Comparison of ENCODE assay signal across 21 mouse cellular contexts in genomic region chr11:95926398-95926797, GRCm38 (mm10). TPM values are rescaled to one million over a fixed set of nuclear protein-coding genes. Genes with fewer than 3 reads are reported as not detected.
DNase-seq lines count a peak whose midpoint lies in the region; ATAC-seq and TF ChIP-seq lines count a peak whose summit lies in the region.
"Had no signal": no experiment of that assay in that cellular context is flagged by ENCODE, and none has a peak within 500 bp of the region (broad histone marks: within the 10 kb centered on the region; RNA-seq: fewer than 3 reads in every experiment).

No protein-coding gene starts in this region.

- peaks cover 2% of the 10 kb centered on the region; the same call in 1 of the 2 replicates for H3K27me3 ChIP-seq in liver, embryonic 14.5 days (ENCODE audit: control insufficient read depth, insufficient read depth, low read length)
- H3K27me3 ChIP-seq in liver, embryonic 11.5 days (replicated peaks; ENCODE audit: control insufficient read depth, insufficient read depth, low read length): peaks cover 13% of the 10 kb centered on the region
- peaks cover 6% of the 10 kb centered on the region for H3K27me3 ChIP-seq in E14TG2a.4 (ENCODE audit: insufficient read depth, low read length)
- no peaks in the 10 kb centered on the region for H3K27me3 ChIP-seq in intestine, embryonic 16.5 days (replicated peaks; ENCODE audit: control insufficient read depth, insufficient read depth, low read length)
- H3K27me3 ChIP-seq in thymus, adult 2 months (ENCODE audit: control insufficient read depth, insufficient read depth, low read length): no peaks in the 10 kb centered on the region

- intact Hi-C loops in left cerebral cortex, postnatal 4 days (cut with DNase I): no loop called here

- no peak overlapping the region for H3K4me3 ChIP-seq in liver, embryonic 14.5 days (ENCODE audit: insufficient read depth in 1 of 2, low read depth in 2 of 2, low read length in 2 of 2)
- no peak overlapping the region for H3K4me3 ChIP-seq in liver, embryonic 11.5 days (ENCODE audit: low read depth, low read length)
- H3K4me3 ChIP-seq in E14TG2a.4 (replicated peaks; ENCODE audit: low read length): no peak overlapping the region
- no peak overlapping the region for H3K4me3 ChIP-seq in intestine, embryonic 16.5 days (ENCODE audit: low read length)
- no peak overlapping the region for H3K4me3 ChIP-seq in thymus, adult 2 months (ENCODE audit: control insufficient read depth, insufficient read depth, low read length)
- H3K4me3 ChIP-seq: forebrain, embryonic 12.5 days; hindbrain, embryonic 15.5 days; limb, embryonic 10.5 days; midbrain, embryonic 13.5 days had no signal

- WGBS in liver, embryonic 14.5 days (ENCODE audit: insufficient replicate concordance): 56% methylated on average over 4 of the region's 4 CpGs
- 61% methylated on average over 4 of the region's 4 CpGs for WGBS in liver, embryonic 11.5 days
- WGBS in intestine, embryonic 16.5 days: 70% methylated on average over 4 of the region's 4 CpGs
- WGBS in thymus, adult 2 months: 86% methylated on average over 4 of the region's 4 CpGs

- H3K4me1 ChIP-seq in liver, embryonic 14.5 days (replicated peaks; ENCODE audit: control insufficient read depth in 2 of 2, insufficient read depth in 2 of 2, low read length in 1 of 2): no peaks in the 10 kb centered on the region
- H3K4me1 ChIP-seq in liver, embryonic 11.5 days (replicated peaks; ENCODE audit: control insufficient read depth, insufficient read depth, low read length): no peaks in the 10 kb centered on the region
- peaks cover 53% of the 10 kb centered on the region for H3K4me1 ChIP-seq in E14TG2a.4 (replicated peaks; ENCODE audit: low read depth, low read length)
- no peaks in the 10 kb centered on the region; the same call in 1 of the 2 replicates for H3K4me1 ChIP-seq in intestine, embryonic 16.5 days (ENCODE audit: control insufficient read depth, insufficient read depth, low read length)
- no peaks in the 10 kb centered on the region for H3K4me1 ChIP-seq in thymus, adult 2 months (replicated peaks; ENCODE audit: control insufficient read depth, insufficient read depth, low read length)
- H3K4me1 ChIP-seq: hindbrain, embryonic 15.5 days had no signal

- TF ChIP-seq EP300 in liver, embryonic 14.5 days (IDR thresholded peaks at IDR 0.05; ENCODE audit: low read depth): no peak

- H3K36me3 ChIP-seq in liver, embryonic 14.5 days (replicated peaks; ENCODE audit: control insufficient read depth, insufficient read depth, low read depth): no peaks in the 10 kb centered on the region
- H3K36me3 ChIP-seq in liver, embryonic 11.5 days (ENCODE audit: control insufficient read depth, insufficient read depth, low read length): no peaks in the 10 kb centered on the region
- H3K36me3 ChIP-seq in E14TG2a.4 (ENCODE audit: insufficient read depth, low read length): no peaks in the 10 kb centered on the region
- H3K36me3 ChIP-seq in intestine, embryonic 16.5 days (ENCODE audit: control insufficient read depth, insufficient read depth, low read length): no peaks in the 10 kb centered on the region
- H3K36me3 ChIP-seq in thymus, adult 2 months (ENCODE audit: control insufficient read depth, insufficient read depth, low read length): no peaks in the 10 kb centered on the region
- H3K36me3 ChIP-seq: forebrain, embryonic 12.5 days; hindbrain, embryonic 15.5 days; limb, embryonic 10.5 days; midbrain, embryonic 13.5 days had no signal

- no peak for TF ChIP-seq POLR2A in thymus, adult 2 months (IDR thresholded peaks at IDR 0.05; ENCODE audit: control insufficient read depth, extremely low read depth, insufficient read depth, low read length, poor library complexity)

- no peak for ATAC-seq in liver, embryonic 14.5 days (ENCODE audit: insufficient read depth)
- no peak for ATAC-seq in liver, embryonic 11.5 days (replicated peaks; ENCODE audit: low FRiP score)
- ATAC-seq in intestine, embryonic 16.5 days: peak; percentile 7
- ATAC-seq: midbrain, embryonic 13.5 days had no signal

- H3K9me3 ChIP-seq in liver, embryonic 14.5 days (ENCODE audit: control insufficient read depth, low read length): no peaks in the 10 kb centered on the region
- H3K9me3 ChIP-seq in liver, embryonic 11.5 days (ENCODE audit: control insufficient read depth, low read length): peaks cover 2% of the 10 kb centered on the region; the same call in 1 of the 2 replicates
- peaks cover 7% of the 10 kb centered on the region for H3K9me3 ChIP-seq in E14TG2a.4 (ENCODE audit: low read length)
- peaks cover 4% of the 10 kb centered on the region; the same call in 1 of the 2 replicates for H3K9me3 ChIP-seq in intestine, embryonic 16.5 days (ENCODE audit: control insufficient read depth, low read length)
- H3K9me3 ChIP-seq: forebrain, embryonic 12.5 days; limb, embryonic 10.5 days had no signal

- H3K4me2 ChIP-seq in liver, embryonic 14.5 days (ENCODE audit: low read depth): no peak overlapping the region
- H3K4me2 ChIP-seq in liver, embryonic 11.5 days: no peak overlapping the region
- H3K4me2 ChIP-seq in intestine, embryonic 16.5 days (ENCODE audit: low read depth, low read length): no peak overlapping the region
- H3K4me2 ChIP-seq: forebrain, embryonic 12.5 days; heart, embryonic 11.5 days; hindbrain, embryonic 15.5 days; midbrain, embryonic 13.5 days had no signal

- peak; percentile 55 for TF ChIP-seq CTCF in liver, embryonic 14.5 days (IDR thresholded peaks at IDR 0.05; ENCODE audit: low read depth)
- TF ChIP-seq CTCF in E14TG2a.4 (conservative IDR thresholded peaks at IDR 0.05; ENCODE audit: low read length): peak; percentile 99
- TF ChIP-seq CTCF in thymus, adult 2 months (IDR thresholded peaks at IDR 0.05; ENCODE audit: borderline replicate concordance, control insufficient read depth, extremely low read depth, insufficient read depth, low read length, poor library complexity): no peak

- no peak overlapping the region for H3K27ac ChIP-seq in liver, embryonic 14.5 days
- H3K27ac ChIP-seq in liver, embryonic 11.5 days (ENCODE audit: low read depth, low read length): no peak overlapping the region
- H3K27ac ChIP-seq in intestine, embryonic 16.5 days (ENCODE audit: low read length): peak overlapping the region; percentile 49
- no peak overlapping the region for H3K27ac ChIP-seq in thymus, adult 2 months (ENCODE audit: control insufficient read depth, insufficient read depth, low read length)
- H3K27ac ChIP-seq: forebrain, embryonic 12.5 days; hindbrain, embryonic 15.5 days; limb, embryonic 10.5 days; macrophage; midbrain, embryonic 13.5 days had no signal

- no peak overlapping the region for H3K9ac ChIP-seq in liver, embryonic 14.5 days (replicated peaks)
- H3K9ac ChIP-seq in liver, embryonic 11.5 days (ENCODE audit: low read depth, low read length): no peak overlapping the region
- H3K9ac ChIP-seq in intestine, embryonic 16.5 days (ENCODE audit: low read depth, low read length): no peak overlapping the region
- H3K9ac ChIP-seq: forebrain, embryonic 12.5 days; hindbrain, embryonic 15.5 days; midbrain, embryonic 13.5 days had no signal

- DNase-seq in liver, embryonic 14.5 days (ENCODE audit: low read depth in 3 of 3, low spot score in 3 of 3): no peak
- no peak for DNase-seq in liver, embryonic 11.5 days (ENCODE audit: low spot score)
- peak; percentile 30 for DNase-seq in NIH3T3 (ENCODE audit: low read depth)
- no peak for DNase-seq in left cerebral cortex, postnatal 4 days
- DNase-seq in thymus, adult 2 months: no peak
- DNase-seq: cerebellum, postnatal 10 days; embryo, embryonic 11 days; heart, postnatal 14 days; kidney, adult 2 months; layer of hippocampus, postnatal 36 days; retina, postnatal 1 day; right cerebral cortex, postnatal 4 days; thymus, adult 18-20 months had no signal

RNA-seq across cellular contexts. Expression of gene B4galnt2, which starts 11.7 kb away (rescaled TPM):
- 0.02 TPM in 2 replicates for polyA plus RNA-seq in liver, embryonic 14.5 days (2012; rRNA removed)
- polyA plus RNA-seq in liver, embryonic 14.5 days (2014; fragmentation: Nextera tagmentation; extraction: Ambion mirVana): 0.09 TPM in 1 of 2 replicates, not detected in the other
- 0.34 and 0.51 TPM in 2 replicates for polyA plus RNA-seq in liver, embryonic 11.5 days (2014; fragmentation: Nextera tagmentation; extraction: Ambion mirVana)
- polyA plus RNA-seq in intestine, embryonic 16.5 days (2015; fragmentation: Nextera tagmentation; extraction: Ambion mirVana): 41.8 and 44.3 TPM in 2 replicates
- not detected for total RNA-seq in left cerebral cortex, postnatal 4 days (2021)
- not detected in 2 replicates for polyA plus RNA-seq in thymus, adult 2 months (2012; rRNA removed)
- total RNA-seq: heart, postnatal 14 days; layer of hippocampus, postnatal 36 days had no signal
- polyA plus RNA-seq: forebrain, embryonic 12.5 days; hindbrain, embryonic 15.5 days; midbrain, embryonic 13.5 days had no signal

Comparison
In these comparisons a context has a peak if more than half of its experiments do, and no peak if none do; other contexts are left out.
1. RNA of gene B4galnt2, which starts 11.7 kb away (polyA plus RNA-seq): 41.8 to 44.3 TPM in intestine, embryonic 16.5 days; 0.34 to 0.51 TPM in liver, embryonic 11.5 days, 0.02 to 0.09 TPM in liver, embryonic 14.5 days and not detected in thymus, adult 2 months; every median in the first group is over 10 times any median in the second.